Mouse (Mus musculus) right cerebral cortex, postnatal 36 days (tissue): ENCODE measurements around the gene Opcml.

Experiments
- DNase-seq, 2 experiments: peaks; one replicate each; pipeline ENCODE4 v3.0.0; 2022; ENCODE audit warnings: low spot score in 2 of 2, mixed read lengths in 1 of 2

The Opcml gene

DNA sequence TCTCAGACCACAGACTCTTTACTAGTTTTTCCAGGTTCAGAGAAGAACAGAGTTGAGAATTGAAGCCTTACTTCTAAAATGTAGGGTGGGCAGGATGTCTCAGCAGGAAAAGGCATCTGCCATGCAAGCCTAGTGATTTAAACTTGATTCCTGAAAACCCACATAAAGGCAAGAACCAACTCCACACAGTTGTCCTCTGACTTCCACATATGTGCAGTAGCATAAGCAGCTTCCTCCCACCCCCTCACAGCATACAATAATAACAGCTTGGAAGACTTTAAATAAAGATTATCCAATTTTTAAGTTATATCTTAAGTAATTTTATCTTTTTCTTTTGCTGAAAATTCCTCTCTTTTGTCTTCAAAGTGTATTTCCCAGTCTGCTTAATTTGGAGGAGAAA lies 1150.3 kb downstream of the Opcml start:
- DNase-seq: no peak

DNA sequence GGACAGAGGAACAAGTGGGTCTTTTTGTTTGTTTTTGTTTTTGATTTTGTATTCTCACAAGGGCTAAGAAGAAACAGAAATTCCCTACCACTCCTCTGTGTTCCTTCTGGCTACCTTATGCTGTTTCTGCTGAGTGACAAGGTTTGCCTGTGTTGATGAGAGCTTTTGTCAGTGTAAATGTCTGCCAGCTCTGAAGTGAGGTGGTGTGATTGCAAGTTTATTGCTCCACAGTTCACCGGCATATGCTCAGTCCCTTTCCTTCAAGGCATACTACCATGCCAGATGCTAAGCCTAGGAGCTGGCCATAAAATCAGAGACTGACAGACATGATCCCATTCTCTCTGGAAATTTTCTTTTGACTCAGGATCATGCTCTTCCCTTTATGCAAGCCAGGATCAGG lies 1178.9 kb downstream of the Opcml start:
- DNase-seq: no peak
